Comparison of ENCODE assay signal across 27 mouse cellular contexts in the genomic region with DNA sequence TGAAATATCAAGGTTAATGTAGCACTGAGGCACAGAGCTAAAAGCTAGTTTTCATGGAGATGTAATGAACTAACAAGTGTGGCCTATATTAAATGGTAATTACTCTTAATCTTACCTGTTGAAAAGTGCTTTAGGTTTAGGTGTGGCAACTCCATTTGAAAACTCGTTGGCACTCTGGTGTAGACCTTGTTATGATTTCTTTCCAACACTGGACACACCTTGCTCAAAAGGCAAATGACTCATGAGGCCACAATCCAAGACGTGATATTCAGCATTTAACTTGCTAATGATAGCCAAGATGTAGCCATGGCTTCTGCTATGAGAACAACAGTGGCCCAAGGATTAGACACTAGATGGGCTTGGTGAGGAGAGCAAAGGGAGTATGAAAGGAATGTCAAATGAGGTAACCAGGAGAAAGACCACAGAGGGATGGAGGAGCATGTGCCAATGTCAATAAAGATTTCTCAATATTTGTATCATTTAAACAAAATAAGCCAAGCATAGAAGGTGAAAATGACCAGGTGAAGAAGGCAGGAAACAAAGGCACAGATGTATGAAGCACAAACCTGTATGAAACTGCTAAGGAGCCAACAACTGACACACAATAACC.
A peak's percentile ranks its signal among the peaks of the same experiment; 100 is the strongest.
DNase-seq lines count a peak whose midpoint lies in the region; ATAC-seq and TF ChIP-seq lines count a peak whose summit lies in the region.
"Had no signal": no experiment of that assay in that cellular context is flagged by ENCODE, and none has a peak within 500 bp of the region (broad histone marks: within the 10 kb centered on the region; RNA-seq: fewer than 3 reads in every experiment).

No protein-coding gene starts in this region.

- peak overlapping the region; percentile 29; the same call in 1 of the 2 replicates for H3K27ac ChIP-seq in liver, postnatal 0 days (ENCODE audit: low read depth)
- H3K27ac ChIP-seq in small intestine, adult 2 months (ENCODE audit: insufficient read depth, low read depth, low read length): 0 out of 2 replicates have a peak overlapping the region, but pooled peaks have one; percentile 15
- no peak overlapping the region for H3K27ac ChIP-seq in heart, embryonic 12.5 days (ENCODE audit: poor library complexity, severe bottlenecking)
- H3K27ac ChIP-seq: embryonic facial prominence, embryonic 10.5 days; embryonic facial prominence, embryonic 13.5 days; forebrain, embryonic 10.5 days; forebrain, embryonic 13.5 days; heart, adult 2 months; heart, embryonic 10.5 days; hindbrain, embryonic 12.5 days had no signal

- TF ChIP-seq CTCF in liver, postnatal 0 days (IDR thresholded peaks at IDR 0.05; ENCODE audit: low read depth): no peak
- TF ChIP-seq CTCF in lung, adult 2 months (IDR thresholded peaks at IDR 0.05; ENCODE audit: insufficient read depth, low read length): no peak
- no peak for TF ChIP-seq CTCF in small intestine, adult 2 months (IDR thresholded peaks at IDR 0.05; ENCODE audit: extremely low read depth, insufficient read length, insufficient replicate concordance, low read depth, low read length)

- no peaks in the 10 kb centered on the region for H3K4me1 ChIP-seq in liver, postnatal 0 days (ENCODE audit: insufficient read depth)
- no peaks in the 10 kb centered on the region for H3K4me1 ChIP-seq in lung, adult 2 months (ENCODE audit: control insufficient read depth, insufficient read depth, low read length)
- no peaks in the 10 kb centered on the region for H3K4me1 ChIP-seq in small intestine, adult 2 months (ENCODE audit: control insufficient read depth, insufficient read depth, insufficient read length, low read length)
- H3K4me1 ChIP-seq in heart, embryonic 12.5 days (replicated peaks): no peaks in the 10 kb centered on the region
- H3K4me1 ChIP-seq: embryonic facial prominence, embryonic 10.5 days; embryonic facial prominence, embryonic 13.5 days; forebrain, embryonic 10.5 days; forebrain, embryonic 13.5 days; heart, embryonic 10.5 days; hindbrain, embryonic 12.5 days had no signal

- no peaks in the 10 kb centered on the region for H3K36me3 ChIP-seq in liver, postnatal 0 days (replicated peaks; ENCODE audit: insufficient read depth, low read length)
- no peaks in the 10 kb centered on the region for H3K36me3 ChIP-seq in small intestine, adult 2 months (ENCODE audit: control insufficient read depth, insufficient read depth, low read length)
- no peaks in the 10 kb centered on the region for H3K36me3 ChIP-seq in heart, embryonic 12.5 days
- H3K36me3 ChIP-seq: embryonic facial prominence, embryonic 13.5 days; heart, embryonic 10.5 days had no signal

- H3K9me3 ChIP-seq in liver, postnatal 0 days (ENCODE audit: low read length): no peaks in the 10 kb centered on the region
- H3K9me3 ChIP-seq in heart, embryonic 12.5 days (replicated peaks): no peaks in the 10 kb centered on the region
- H3K9me3 ChIP-seq: embryonic facial prominence, embryonic 10.5 days; embryonic facial prominence, embryonic 13.5 days; forebrain, embryonic 13.5 days; heart, embryonic 10.5 days; hindbrain, embryonic 12.5 days had no signal

- H3K9ac ChIP-seq in liver, postnatal 0 days (replicated peaks): no peak overlapping the region
- no peak overlapping the region for H3K9ac ChIP-seq in heart, embryonic 12.5 days
- H3K9ac ChIP-seq: embryonic facial prominence, embryonic 13.5 days; forebrain, embryonic 13.5 days; hindbrain, embryonic 12.5 days had no signal

- no peak overlapping the region for H3K4me2 ChIP-seq in liver, postnatal 0 days (ENCODE audit: low read depth, low read length)
- H3K4me2 ChIP-seq in heart, embryonic 12.5 days: no peak overlapping the region
- H3K4me2 ChIP-seq: embryonic facial prominence, embryonic 13.5 days; forebrain, embryonic 13.5 days; hindbrain, embryonic 12.5 days had no signal

- no peak for DNase-seq in liver, postnatal 0 days
- DNase-seq in liver: no peak
- DNase-seq in lung, postnatal 36 days: peak; percentile 14
- DNase-seq in lung, adult 2 months: no peak
- DNase-seq: adrenal gland, adult 8-10 months; adrenal gland, postnatal 25 days; cerebellum, adult 11-12 months; cerebellum, adult 8-10 months; cerebellum, postnatal 10 days; cerebellum, postnatal 36 days; embryo, embryonic 11 days; gastrocnemius, postnatal 10 days; gastrocnemius, postnatal 36 days; heart, adult 2 months had no signal

- WGBS in liver, postnatal 0 days (ENCODE audit: insufficient replicate concordance): 60% methylated on average over 2 of the region's 2 CpGs
- WGBS in lung, adult 2 months: 55% methylated on average over 2 of the region's 2 CpGs
- WGBS in small intestine, adult 2 months: 24% methylated on average over 2 of the region's 2 CpGs
- WGBS in heart, embryonic 12.5 days: 65% methylated on average over 2 of the region's 2 CpGs

- H3K27me3 ChIP-seq in liver, postnatal 0 days (ENCODE audit: insufficient read depth, low read length): no peaks in the 10 kb centered on the region
- H3K27me3 ChIP-seq in small intestine, adult 2 months (ENCODE audit: control insufficient read depth, insufficient read depth, low read length): no peaks in the 10 kb centered on the region
- no peaks in the 10 kb centered on the region for H3K27me3 ChIP-seq in heart, embryonic 12.5 days (replicated peaks)
- H3K27me3 ChIP-seq: embryonic facial prominence, embryonic 13.5 days; forebrain, embryonic 13.5 days; hindbrain, embryonic 12.5 days had no signal

- peak; percentile 33; the same call in 1 of the 2 replicates for TF ChIP-seq EP300 in liver, postnatal 0 days (IDR thresholded peaks at IDR 0.05; ENCODE audit: low read depth)

- peak; percentile 82 for ATAC-seq in liver, postnatal 0 days
- no peak for ATAC-seq in heart, embryonic 12.5 days (ENCODE audit: insufficient number of reproducible peaks, low FRiP score)
- ATAC-seq: activated CD4-positive, CD25-positive, alpha-beta regulatory T cell, adult 4 months; CD4-positive, CD25-positive, alpha-beta regulatory T cell, adult 4 months; forebrain, embryonic 13.5 days; forebrain, embryonic 16.5 days; hindbrain, embryonic 16.5 days had no signal

- TF ChIP-seq POLR2A in lung, adult 2 months (IDR thresholded peaks at IDR 0.05; ENCODE audit: borderline replicate concordance, extremely low read depth, low read depth, low read length): no peak
- TF ChIP-seq POLR2A in small intestine, adult 2 months (IDR thresholded peaks at IDR 0.05; ENCODE audit: low read depth, low read length): no peak

- H3K4me3 ChIP-seq in liver, postnatal 0 days (ENCODE audit: low read depth, low read length): no peak overlapping the region
- H3K4me3 ChIP-seq in lung, adult 2 months (replicated peaks; ENCODE audit: extremely low read depth, low read depth, low read length): no peak overlapping the region
- H3K4me3 ChIP-seq in small intestine, adult 2 months (ENCODE audit: low read depth, low read length): no peak overlapping the region
- H3K4me3 ChIP-seq in heart, embryonic 12.5 days: no peak overlapping the region
- H3K4me3 ChIP-seq: embryonic facial prominence, embryonic 10.5 days; embryonic facial prominence, embryonic 13.5 days; erythroblast, embryonic 14.5 days; forebrain, embryonic 10.5 days; forebrain, embryonic 13.5 days; heart, adult 2 months; heart, embryonic 10.5 days; hindbrain, embryonic 12.5 days had no signal
